Mouse (Mus musculus) embryonic facial prominence, embryonic 11.5 days (tissue): ENCODE data around the gene Ifnb1. TPM values are rescaled to one million over a fixed set of nuclear protein-coding genes. Genes with fewer than 3 reads are reported as not detected.

Experiments
- ATAC-seq: fragments of 200-750 bp; cut with Nextera tagmentation; replicated peaks from 2 replicates; pipeline ENCODE4 v1.8.0; 2017; ENCODE audit warnings: low read depth; ENCODE audit not compliant: insufficient number of reproducible peaks, low FRiP score, low TSS enrichment
- DNase-seq: peaks from one replicate; pipeline ENCODE4 v3.0.0-alpha.2; 2015; ENCODE audit warnings: low spot score
- H3K27ac ChIP-seq: fragments of 300-500 bp; sonication (generic); replicated peaks from 2 replicates; pipeline ENCODE4 v1.5.1; 2014; ENCODE audit warnings: mild to moderate bottlenecking, low read depth, low read length, control low read depth
- H3K27me3 ChIP-seq: fragments of 300-500 bp; sonication (generic); 2 replicates; pipeline ENCODE4 v1.6.1; 2014; ENCODE audit warnings: mild to moderate bottlenecking, low read length, moderate library complexity, mixed read lengths; ENCODE audit not compliant: control insufficient read depth, insufficient read depth
- H3K36me3 ChIP-seq: fragments of 300-500 bp; sonication (generic); replicated peaks from 2 replicates; pipeline ENCODE4 v1.6.1; 2014; ENCODE audit warnings: low read depth, mild to moderate bottlenecking, low read length, moderate library complexity, mixed read lengths; ENCODE audit not compliant: control insufficient read depth, insufficient read depth
- H3K4me1 ChIP-seq: fragments of 300-500 bp; sonication (generic); 2 replicates; pipeline ENCODE4 v1.6.1; 2014; ENCODE audit warnings: low read length, mixed read lengths; ENCODE audit not compliant: control insufficient read depth, insufficient read depth
- H3K4me2 ChIP-seq: fragments of 300-500 bp; sonication (generic); 2 replicates; pipeline ENCODE4 v1.6.1; 2014; ENCODE audit warnings: low read depth, mild to moderate bottlenecking, control low read depth, low read length, moderate library complexity
- H3K4me3 ChIP-seq: fragments of 300-500 bp; sonication (generic); 2 replicates; pipeline ENCODE4 v1.5.1; 2014; ENCODE audit warnings: low read depth, low read length, control low read depth
- H3K9ac ChIP-seq: fragments of 300-500 bp; sonication (generic); replicated peaks from 2 replicates; pipeline ENCODE4 v1.6.1; 2014; ENCODE audit warnings: mild to moderate bottlenecking, control low read depth, low read length
- H3K9me3 ChIP-seq: fragments of 300-500 bp; sonication (generic); replicated peaks from 2 replicates; pipeline ENCODE4 v1.6.1; 2016; ENCODE audit warnings: mild to moderate bottlenecking, low read length, inconsistent platforms, mixed read lengths; ENCODE audit not compliant: control insufficient read depth
- WGBS: fragments of 180-500 bp; shearing (Covaris S2); extraction: QIAGEN DNeasy Blood & Tissue Kit; methylation state at CpG from one replicate; pipeline ENCODE4 v1.1.7; 2014; 5-methylcytosine and 5-hydroxymethylcytosine counted together
- polyA plus RNA-seq: library from polyadenylated mRNA; unstranded; fragments of >200 nt; fragmentation: Nextera tagmentation; extraction: Ambion mirVana; gene quantifications from 2 replicates; pipeline ENCODE4 v1.2.1, GENCODE M21; 2014

Ifnb1 gene
- polyA plus RNA-seq, 1 experiment from 2014 or later, result not detected

- Histone ChIP-seq H3K4me1 (no peaks in the 10 kb centered on the region), H3K36me3 (no peaks in the 10 kb centered on the region), H3K9ac (no peak overlapping the region), H3K4me3 (no peak overlapping the region), H3K4me2 (no peak overlapping the region), H3K27me3 (no peaks in the 10 kb centered on the region), H3K9me3 (no peaks in the 10 kb centered on the region), H3K27ac (no peak overlapping the region)
- ATAC-seq (no peak), DNase-seq (peak; percentile 48)
Observed at GRCm38 (mm10) chr4:88523241-88523640, 667 bp upstream of the Ifnb1 start.

- no peak overlapping the region for H3K4me3 ChIP-seq
- ATAC-seq (no peak), DNase-seq (no peak)
- H3K4me1 ChIP-seq, result no peaks in the 10 kb centered on the region
- no peak overlapping the region for H3K27ac ChIP-seq
- H3K9ac ChIP-seq, result no peak overlapping the region
- no peak overlapping the region for H3K4me2 ChIP-seq
- WGBS, result 81% methylated on average over 2 of the region's 2 CpGs
- no peaks in the 10 kb centered on the region for H3K9me3 ChIP-seq
- no peaks in the 10 kb centered on the region for H3K36me3 ChIP-seq
- no peaks in the 10 kb centered on the region for H3K27me3 ChIP-seq
Observed at GRCm38 (mm10) chr4:88517957-88518356, 4.6 kb downstream of the Ifnb1 start.

- DNase-seq (no peak), ATAC-seq (no peak; the same call in 1 of the 2 replicates)
- 50% methylated on average over 3 of the region's 4 CpGs for WGBS
- Histone ChIP-seq H3K4me3 (no peak overlapping the region), H3K27me3 (no peaks in the 10 kb centered on the region), H3K4me1 (no peaks in the 10 kb centered on the region), H3K36me3 (no peaks in the 10 kb centered on the region), H3K9ac (no peak overlapping the region), H3K27ac (no peak overlapping the region), H3K4me2 (no peak overlapping the region), H3K9me3 (no peaks in the 10 kb centered on the region)
Observed at GRCm38 (mm10) chr4:88515711-88516211, 6.8 kb downstream of the Ifnb1 start.

GRCm38 (mm10) chr4:88515250-88515649, 7.3 kb downstream of the Ifnb1 start:
- no peak for ATAC-seq
- no peaks in the 10 kb centered on the region for H3K4me1 ChIP-seq
- H3K9me3 ChIP-seq, result no peaks in the 10 kb centered on the region
- no peak overlapping the region for H3K4me3 ChIP-seq
- no peak overlapping the region for H3K9ac ChIP-seq
- WGBS, result 53% methylated on average over 2 of the region's 2 CpGs
- no peak overlapping the region for H3K4me2 ChIP-seq
- no peak for DNase-seq
- no peak overlapping the region for H3K27ac ChIP-seq
- H3K27me3 ChIP-seq, result no peaks in the 10 kb centered on the region
- no peaks in the 10 kb centered on the region for H3K36me3 ChIP-seq

DNA sequence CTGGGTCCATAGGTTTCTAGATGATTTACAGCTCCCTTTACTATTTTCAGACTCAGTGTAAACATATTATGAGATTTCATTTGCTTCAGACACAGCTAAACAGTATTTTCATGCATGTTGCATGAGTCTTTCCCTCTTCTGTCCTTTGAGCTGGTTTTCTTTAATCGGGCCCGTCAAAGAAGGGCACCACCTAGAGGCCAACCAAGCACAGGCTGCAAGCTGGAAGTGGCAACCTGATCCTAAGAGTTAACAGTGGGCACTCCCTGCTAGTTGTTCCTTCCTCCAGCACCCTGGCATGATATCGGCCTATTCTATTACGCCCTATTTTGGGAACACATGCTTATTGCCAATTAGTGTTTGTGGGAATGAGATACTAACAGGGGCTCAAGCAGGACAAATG, 8.2 kb downstream of the Ifnb1 start:
- no peak for ATAC-seq
- WGBS, result 45% methylated on average over 4 of the region's 4 CpGs
- peak; percentile 63 for DNase-seq

DNA sequence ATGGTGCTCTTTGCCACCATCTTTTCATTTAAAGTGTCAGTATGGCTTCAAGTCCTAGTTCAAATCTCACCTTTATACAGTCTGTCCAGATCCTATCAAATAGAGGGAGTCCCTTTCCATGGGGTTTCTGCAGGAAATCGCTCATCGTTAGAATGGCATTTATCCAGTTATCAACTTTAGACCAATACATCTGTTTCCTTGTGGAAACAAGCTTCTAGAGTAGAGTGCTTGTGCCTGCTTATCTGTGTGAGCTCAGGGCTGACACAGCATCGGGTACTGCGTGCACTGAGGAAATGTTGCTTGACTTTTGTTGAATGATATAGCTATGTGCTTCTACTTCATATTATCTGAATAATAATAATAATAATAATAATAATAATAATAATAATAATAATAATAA, 8.8 kb downstream of the Ifnb1 start:
- no peaks in the 10 kb centered on the region for H3K9me3 ChIP-seq
- no peaks in the 10 kb centered on the region for H3K36me3 ChIP-seq
- H3K4me2 ChIP-seq, result no peak overlapping the region
- H3K4me3 ChIP-seq, result no peak overlapping the region
- DNase-seq (no peak), ATAC-seq (no peak)
- WGBS, result 95% methylated on average over 4 of the region's 4 CpGs
- H3K4me1 ChIP-seq, result no peaks in the 10 kb centered on the region
- H3K27me3 ChIP-seq, result no peaks in the 10 kb centered on the region
- H3K27ac ChIP-seq, result no peak overlapping the region
- no peak overlapping the region for H3K9ac ChIP-seq

More for the DNA sequence above, 8.2 kb downstream of the Ifnb1 start:
- no peaks in the 10 kb centered on the region for H3K9me3 ChIP-seq
- H3K4me1 ChIP-seq, result no peaks in the 10 kb centered on the region
- H3K27me3 ChIP-seq, result no peaks in the 10 kb centered on the region
- no peak overlapping the region for H3K9ac ChIP-seq
- H3K4me2 ChIP-seq, result no peak overlapping the region
- no peaks in the 10 kb centered on the region for H3K36me3 ChIP-seq
- no peak overlapping the region for H3K4me3 ChIP-seq
- no peak overlapping the region for H3K27ac ChIP-seq

DNA sequence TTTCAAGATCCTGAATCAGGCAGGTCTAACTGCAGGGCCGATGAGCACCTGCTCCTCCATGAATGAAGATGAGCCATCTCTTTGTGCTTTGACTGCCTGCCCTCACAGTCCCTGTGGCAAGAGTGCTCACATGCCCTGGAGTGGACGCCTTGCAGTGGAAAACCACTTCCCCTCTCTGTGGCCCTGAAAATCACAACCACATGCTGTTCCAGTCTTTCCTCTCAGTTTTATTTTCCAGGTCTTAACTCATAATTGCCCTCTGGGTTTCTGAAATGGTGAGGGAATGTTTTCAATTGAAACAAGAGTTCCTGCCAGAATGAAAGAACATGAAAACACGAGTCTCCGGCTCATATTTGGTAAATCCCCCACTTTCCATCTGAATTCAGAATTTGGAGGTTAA, 18.8 kb downstream of the Ifnb1 start:
- H3K4me1 ChIP-seq, result no peaks in the 10 kb centered on the region
- DNase-seq, result peak; percentile 90
- H3K9me3 ChIP-seq, result no peaks in the 10 kb centered on the region
- no peaks in the 10 kb centered on the region for H3K27me3 ChIP-seq
- WGBS, result 25% methylated on average over 4 of the region's 4 CpGs
- H3K9ac ChIP-seq, result no peak overlapping the region
- ATAC-seq, result 0 out of 2 replicates have a peak, but pooled peaks have one; percentile 73
- no peaks in the 10 kb centered on the region for H3K36me3 ChIP-seq
- no peak overlapping the region for H3K27ac ChIP-seq
- H3K4me3 ChIP-seq, result no peak overlapping the region
- no peak overlapping the region for H3K4me2 ChIP-seq

DNA sequence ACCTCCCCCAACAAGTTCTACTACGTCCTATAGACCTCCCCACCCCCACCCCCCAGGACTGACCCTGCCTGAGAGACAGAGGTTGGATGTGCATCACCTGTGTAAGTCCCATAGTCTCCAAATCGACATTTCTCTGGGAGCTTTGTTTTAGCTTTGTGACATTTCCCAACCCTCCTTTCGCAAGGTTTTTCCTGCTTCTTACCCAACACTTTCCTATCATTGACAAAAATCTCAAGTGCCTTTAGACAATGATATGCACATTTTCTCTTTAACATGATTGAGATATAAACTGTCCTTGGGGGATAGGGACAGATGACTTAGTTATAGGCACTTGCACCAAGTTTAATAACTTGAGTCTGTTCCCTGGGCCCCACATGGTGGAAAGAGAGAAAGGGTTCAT, 21.3 kb downstream of the Ifnb1 start:
- Histone ChIP-seq H3K9ac (no peak overlapping the region), H3K27me3 (no peaks in the 10 kb centered on the region), H3K4me3 (no peak overlapping the region), H3K9me3 (no peaks in the 10 kb centered on the region), H3K36me3 (no peaks in the 10 kb centered on the region), H3K4me2 (no peak overlapping the region), H3K4me1 (no peaks in the 10 kb centered on the region), H3K27ac (no peak overlapping the region)
- 86% methylated on average over 3 of the region's 3 CpGs for WGBS
- DNase-seq (no peak), ATAC-seq (no peak)
